Mouse (Mus musculus) MN1 (cell line): ENCODE measurements around the gene Pdzrn3.

Experiments used
- DNase-seq: peaks from one replicate; pipeline ENCODE4 v3.0.0-alpha.2; 2016; ENCODE audit warnings: low spot score

The Pdzrn3 gene

DNA sequence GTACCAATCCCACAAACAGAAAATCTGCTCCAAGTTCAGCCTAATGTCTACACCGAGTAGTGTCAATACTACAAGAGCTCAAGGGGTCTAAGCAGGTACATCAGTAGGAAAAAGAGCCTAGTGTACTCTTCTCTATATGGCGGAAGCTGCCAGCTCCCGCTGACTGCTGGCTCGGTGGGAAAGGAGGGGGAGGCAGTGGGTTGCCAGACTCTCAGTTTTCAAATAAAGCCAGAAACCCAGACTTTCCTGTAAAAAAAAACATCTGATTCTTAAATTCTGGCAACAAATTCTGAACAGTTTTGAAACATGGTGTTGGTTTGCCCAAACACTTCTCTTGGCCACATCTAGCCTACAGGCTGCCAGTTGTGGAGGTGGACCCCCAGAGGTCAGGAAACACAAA, 88.3 kb downstream of the Pdzrn3 start:
- no peak for DNase-seq

DNA sequence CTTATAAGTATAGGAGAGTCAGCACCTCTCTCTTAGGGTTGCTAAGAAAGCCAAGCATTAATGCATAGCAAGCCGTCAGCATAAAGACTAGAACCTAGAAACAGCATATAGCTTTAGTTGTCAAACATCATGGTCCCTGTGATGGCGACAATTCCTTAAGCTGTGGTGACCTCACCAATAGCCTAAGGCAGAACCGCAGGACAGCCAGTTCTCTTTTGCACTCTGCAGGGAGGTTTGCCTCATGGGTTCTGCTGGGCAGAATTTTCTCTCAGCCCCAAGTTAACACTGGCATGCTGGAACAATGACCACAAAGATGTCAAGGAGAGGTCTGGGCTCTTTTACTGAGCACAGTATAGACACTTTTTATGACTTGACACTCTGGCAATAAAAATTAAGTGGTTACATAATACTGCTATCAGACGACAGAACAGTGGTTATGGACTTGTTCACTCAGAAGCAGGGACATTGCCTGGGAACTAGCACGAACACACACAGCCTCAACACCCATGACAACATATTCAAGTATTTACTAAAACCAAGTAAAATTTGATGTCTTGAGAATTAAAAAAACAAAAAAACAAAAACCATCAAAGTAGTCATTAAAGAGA, 90.0 kb downstream of the Pdzrn3 start:
- DNase-seq, result no peak

DNA sequence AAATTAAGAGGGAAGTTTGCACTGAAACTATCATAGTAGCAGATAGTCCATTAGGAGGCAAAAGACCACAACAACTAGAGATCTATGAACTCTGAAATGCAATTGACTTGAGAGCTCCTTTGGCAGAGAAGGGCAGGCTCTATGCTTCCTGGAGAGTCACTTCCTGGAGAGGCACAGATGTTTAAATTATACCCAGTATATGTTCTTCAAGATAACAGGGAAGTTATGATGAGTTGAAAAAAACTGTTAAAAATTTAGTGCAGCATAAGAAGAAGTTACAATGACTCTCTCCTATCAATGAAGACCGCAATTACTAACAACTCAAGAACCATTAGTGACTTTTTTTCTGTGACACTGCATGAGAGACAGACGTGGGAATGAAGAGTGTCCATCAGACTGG, 90.6 kb downstream of the Pdzrn3 start:
- DNase-seq, result no peak

DNA sequence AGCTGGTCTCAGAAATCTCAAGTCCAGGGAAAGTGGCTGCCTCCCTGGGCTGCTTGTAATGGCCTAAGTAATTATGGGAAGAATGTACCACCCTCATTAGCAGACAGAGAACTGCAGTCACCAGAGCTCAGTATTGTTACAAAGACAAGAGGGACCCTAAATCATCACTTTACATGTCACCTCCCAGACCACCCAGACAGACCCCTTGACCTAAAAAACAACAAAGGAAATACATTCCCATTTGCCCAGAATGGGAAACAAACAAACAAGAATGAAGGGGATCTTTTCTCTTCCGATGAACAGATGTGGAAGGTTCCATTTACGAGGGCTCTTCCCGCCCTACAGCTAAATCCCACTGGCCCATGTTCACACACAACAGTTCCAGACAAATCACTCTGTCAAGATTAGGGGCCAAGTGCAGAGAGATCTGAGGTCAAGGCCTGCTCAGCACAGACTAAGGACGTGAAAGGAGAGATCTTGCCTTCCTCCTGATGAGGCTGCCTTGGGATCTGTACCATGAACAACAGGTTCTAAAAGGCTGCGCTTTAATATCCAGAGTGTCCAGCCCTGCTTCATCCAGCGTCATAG, 93.2 kb downstream of the Pdzrn3 start:
- DNase-seq, result no peak

DNA sequence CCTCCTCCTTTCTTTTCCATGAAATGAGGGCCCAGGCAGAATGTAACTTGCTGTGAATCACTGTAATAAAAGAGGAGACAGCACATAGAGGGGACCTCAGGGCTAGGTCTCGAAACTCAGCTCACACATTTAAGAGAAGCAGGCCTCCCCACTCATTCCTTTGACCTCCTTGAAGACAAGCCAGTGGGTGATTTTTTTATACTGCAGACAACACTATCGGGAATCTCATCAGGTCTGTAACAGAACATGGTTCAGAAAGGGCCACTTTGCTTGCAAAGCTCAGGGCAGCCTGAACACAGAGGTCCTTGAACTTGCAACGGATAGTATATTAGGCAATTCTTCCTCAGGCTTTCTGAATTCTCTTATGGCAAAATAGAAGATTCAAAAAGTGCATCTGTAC, 93.8 kb downstream of the Pdzrn3 start:
- DNase-seq, result no peak

DNA sequence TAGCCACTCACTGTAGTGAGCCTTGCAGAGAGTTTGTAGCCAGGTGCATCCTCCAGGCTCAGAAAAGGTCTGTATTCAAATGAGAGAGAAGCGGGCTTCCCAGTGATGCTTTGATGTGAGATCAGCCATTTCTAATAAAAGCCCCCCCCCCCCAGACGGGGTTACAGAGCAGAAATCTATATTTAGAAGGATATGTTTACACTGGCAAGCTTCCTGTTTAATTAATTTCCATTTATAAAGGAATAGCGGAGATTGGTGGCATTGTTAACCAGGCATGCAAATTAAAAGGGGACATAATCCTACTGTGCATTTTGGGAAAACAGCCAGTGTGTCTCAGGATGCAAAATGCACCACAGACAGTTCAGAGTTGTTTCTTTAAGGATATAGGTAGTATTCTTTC, 96.1 kb downstream of the Pdzrn3 start:
- DNase-seq, result no peak

DNA sequence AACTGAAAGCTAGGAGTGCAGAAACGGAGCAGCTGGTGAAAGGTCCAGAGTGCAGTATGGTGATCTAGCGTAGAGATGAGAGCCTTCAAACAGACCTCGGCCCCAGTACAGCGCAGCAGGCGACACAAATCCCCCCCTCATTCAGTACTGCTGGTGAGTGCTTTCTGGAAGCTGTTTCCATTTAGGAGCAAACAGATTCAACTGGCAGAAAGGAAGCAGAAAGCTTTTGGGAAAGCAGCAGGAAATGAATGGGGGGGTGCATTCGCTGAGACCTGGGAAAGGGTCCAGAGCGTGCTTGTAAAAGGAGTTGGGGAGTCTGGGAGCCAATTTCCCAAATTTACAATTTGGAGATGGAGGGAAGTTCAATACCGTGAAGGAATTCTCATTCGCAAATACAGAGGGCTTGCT, 96.9 kb downstream of the Pdzrn3 start:
- no peak for DNase-seq

DNA sequence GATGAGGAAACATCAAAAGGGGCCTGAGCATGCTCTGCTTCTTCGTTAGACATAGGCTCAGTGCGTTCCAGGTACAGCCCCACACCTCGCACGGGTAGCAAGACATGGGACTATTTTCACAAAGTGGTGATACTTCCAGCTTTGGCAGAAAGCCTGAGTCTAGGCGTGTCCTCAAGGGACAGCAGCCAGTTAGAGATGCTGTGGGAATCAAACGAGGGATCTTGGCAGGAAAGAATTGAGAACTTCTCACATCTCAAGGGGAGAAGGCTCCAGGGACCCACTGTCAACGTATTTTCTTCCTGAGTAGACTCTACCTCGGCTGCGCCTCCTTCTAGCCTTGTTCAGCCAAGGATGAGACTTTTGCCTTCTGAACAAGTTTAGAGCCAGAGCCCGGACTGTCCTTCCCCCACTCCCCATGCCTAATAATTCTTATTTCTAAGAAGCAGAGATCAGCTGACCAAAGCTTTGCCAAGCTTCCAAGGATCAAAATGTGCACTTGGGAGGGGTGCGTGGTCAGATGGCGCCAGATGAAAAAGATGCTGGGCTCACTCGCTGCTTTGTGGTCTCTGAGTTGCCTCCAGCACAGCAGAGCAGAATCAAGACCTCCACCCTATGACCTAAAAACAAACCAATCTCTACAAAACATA, 99.3 kb downstream of the Pdzrn3 start:
- no peak for DNase-seq

DNA sequence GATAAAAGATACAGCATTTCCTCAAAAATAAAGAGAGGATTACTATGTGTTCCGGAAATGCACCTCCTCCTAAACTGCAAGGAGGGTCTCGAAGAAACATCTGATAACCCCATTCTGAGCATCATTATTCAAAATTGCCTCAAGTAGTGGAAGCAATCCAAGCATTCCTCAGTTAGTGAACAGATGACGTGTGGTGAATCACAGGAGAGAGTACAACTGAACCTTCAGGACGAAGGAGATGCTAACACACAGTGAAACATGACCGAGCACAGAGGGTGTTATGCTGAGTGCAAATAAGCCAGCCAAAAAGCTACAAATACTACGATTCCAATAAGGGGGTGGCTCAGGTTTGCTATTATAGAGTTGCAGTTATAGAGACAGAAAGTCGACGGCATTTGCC, 101.4 kb downstream of the Pdzrn3 start:
- no peak for DNase-seq

DNA sequence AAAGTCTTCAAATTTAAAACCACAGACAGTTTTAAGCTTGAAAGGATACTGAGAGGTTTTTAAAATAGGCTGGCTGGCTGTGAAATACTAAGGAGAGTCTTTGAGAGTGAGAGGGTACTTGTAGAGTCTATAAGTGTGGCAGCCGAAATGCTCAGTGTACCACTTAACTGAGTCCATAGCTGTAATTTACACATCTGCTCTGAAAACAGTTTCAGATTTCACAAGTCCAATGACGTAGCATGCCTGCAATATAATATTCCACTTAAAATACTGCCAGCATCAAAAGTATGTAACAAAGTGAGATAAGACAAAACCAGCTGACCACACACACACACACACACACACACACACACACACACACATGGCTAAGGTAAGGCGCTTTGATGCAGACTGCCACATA, 101.9 kb downstream of the Pdzrn3 start:
- DNase-seq, result no peak

DNA sequence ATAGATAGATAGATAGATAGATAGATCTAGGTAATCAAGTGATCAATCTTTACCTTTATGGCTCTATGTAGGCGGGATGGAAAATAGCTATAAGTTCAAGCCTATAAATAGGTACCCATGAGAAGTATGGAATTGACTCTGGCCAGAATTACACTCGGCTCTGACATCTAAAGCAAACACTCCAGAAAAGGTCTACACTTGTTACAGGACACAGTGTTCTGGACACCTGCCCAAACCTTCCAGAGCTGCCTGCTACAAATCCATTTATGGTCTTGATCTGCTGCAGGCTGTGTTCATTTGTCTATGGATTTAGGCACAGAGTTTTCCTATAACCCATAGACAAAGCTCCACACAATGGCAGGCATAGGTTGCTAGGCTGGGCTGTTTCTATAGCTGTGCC, 102.9 kb downstream of the Pdzrn3 start:
- DNase-seq, result no peak

DNA sequence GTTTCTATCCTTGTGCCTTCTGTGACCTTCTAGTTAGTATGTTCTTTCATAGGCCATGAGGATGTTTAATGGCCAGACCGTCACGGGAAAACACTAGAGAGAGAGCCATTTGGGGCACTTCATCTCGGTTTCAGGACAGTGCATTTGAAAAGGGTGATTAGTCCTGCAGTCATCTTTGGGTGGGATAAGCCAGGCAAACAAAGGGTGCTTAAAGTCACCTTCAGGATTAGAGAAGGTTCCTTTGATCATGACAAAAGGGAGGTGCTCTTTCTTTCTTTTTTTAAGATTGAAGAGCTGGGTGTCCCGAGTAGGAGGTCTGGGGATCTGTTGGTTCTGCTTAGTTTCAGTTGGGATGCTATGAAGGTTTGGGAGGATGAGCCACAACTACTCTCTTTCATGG, 105.4 kb downstream of the Pdzrn3 start:
- no peak for DNase-seq

DNA sequence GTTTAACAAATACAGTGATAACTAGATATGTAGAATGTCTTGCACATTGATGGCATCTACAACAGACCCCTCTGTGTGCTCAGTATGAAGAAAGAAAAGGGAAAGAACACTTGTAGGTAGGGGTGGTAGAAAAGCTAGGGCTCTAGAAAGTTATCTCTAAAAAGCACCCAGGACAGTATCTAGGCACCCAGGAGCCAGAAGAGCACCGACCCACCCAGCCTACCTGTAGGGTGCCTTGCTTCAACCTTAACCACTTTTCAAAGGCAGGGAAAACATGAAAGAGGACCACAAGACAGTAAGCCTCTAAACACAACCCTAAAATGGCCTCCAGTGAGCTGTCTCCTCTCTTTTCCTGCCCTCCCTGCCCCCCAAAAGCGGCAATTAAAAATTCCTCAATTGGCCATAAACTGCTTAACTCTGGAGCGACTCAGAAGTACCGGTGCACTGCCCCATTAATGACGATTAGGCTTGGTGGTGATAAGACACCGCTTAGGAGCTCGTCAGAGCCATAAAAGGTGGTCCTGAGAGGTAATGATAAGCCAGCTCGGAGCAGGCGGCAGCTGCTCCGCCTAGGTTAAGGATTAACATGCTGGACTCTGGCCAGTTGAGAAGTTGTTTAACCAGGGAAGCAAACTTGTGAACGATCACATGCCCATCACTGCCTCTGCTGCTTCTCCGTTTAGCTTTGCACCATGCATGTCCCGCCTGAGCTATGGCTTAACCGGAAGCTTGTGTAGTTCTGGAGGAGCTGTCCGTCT, 106.1 kb downstream of the Pdzrn3 start:
- no peak for DNase-seq

DNA sequence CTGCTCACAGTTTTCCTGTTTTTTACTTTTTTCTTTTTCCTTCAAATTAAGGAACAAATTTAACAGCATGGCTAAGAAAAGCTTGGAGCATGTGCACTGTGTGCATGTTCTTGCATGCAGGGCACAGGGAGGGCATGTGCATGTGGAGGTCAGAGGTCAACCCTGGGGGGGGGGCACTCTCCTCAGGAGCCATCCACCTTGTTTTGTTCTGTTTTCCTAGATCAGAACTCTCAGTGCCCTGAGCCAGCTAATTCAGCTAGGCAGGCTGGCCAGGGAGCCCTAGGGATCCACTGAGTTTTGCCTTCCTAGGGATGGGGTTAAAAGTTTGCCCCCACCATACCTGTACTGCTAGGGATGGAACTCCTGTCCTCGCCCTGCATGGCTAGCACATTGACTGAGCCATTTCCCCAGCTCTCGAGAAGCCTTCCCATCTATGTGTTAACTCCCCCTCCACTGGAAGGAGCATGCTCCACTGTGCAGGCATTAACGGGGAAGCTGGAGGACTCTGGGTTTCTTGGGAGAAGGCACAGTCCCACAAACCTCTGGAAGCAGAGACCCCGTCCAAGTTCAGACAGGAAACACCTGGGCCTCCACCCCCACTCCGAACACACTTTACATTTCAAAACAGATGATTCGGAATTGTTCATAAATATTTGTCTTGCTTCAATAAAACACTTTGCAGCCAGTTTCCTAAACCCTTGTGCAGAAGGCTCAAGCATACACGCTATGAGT, 107.4 kb downstream of the Pdzrn3 start:
- DNase-seq, result no peak

DNA sequence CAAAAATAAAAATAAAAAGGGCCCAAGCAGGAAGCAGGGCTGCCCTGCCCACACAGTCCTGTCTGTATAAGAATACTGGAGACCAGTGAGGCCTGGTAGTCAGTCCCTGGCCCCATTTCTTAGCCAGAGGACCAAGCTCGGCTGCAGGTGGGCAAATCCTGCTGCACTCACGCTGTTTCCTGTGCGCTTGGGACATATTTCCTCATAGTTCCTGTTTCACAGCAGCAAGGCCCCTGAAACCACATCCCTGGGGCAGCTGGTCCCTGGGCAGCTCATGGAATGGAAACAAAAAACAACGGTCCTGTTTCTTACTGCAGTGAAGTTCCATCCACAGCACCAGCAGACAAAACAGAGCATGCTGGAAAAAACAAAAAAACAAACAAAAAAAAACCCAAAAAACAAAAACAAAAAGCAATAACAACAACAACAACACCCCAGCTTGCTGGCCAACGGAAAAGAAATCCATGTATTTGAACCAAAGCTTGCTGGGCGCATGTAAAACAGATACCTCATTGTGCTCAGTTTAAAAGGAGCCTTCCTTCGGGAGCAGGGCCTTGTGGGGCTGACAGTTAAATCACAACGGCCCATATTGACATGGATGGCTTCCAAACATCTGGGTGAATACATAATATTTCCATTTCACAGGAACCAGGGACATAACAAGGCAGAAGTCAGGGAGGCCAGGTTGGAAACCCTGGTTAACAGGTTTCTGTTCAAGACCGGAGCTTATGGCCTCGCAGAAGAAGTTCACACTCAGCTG, 108.2 kb downstream of the Pdzrn3 start:
- DNase-seq, result no peak

DNA sequence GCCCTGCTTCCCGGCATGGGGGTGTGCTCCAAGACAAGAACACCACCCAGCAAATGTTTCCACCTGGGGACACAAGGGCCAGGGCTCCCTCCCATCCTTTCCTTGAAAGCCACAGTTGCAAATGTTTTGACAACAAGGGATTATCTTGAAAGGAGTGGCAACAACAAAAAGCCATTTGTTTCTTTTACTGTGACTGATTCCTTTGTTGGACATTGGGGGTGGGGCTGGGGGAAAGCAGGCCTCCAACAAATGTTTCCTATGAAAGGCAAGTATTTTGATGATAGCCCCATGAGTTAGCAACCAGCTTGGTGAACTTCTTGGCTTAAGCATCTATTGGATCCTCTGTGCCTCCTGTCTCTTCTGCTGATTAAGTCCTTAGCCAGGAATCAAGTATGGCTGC, 109.4 kb downstream of the Pdzrn3 start:
- DNase-seq, result no peak

DNA sequence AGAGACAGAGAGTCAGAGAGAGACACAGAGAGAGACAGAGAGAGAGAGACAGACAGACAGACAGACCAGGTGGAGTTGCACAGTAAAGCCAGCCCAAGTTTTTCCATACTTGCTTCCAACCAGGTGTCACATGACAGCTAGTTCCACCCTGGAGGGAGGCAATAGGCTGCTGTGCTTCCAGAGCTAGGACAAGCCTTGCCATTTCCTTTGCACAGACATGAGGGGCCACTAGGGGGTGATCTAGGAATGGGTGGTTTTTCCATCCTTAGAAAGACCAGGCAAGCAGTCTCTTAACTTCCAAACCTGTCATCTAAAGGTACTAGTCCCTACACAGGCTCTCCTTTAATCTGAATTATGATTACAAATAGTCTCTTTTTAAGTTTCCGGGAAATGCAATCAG, 110.9 kb downstream of the Pdzrn3 start:
- no peak for DNase-seq

DNA sequence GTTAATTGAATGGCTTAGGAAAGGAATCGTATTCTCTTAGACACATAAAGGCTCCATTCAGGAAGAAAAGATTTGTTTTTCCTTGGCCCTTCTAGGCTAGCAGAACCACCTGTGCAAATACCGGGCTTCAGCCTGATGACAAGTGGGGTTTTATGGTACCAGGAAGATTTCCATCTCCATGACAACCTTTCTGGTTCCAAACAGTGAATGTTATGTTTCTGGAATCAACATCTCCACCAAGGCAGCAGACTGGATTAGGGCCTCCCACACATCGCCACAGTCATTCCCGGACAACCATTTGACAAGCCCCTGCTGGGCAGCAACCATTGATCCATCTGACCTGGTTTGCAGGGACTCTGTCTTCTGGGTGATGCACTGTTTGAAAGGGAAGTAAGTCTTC, 114.2 kb downstream of the Pdzrn3 start:
- no peak for DNase-seq

DNA sequence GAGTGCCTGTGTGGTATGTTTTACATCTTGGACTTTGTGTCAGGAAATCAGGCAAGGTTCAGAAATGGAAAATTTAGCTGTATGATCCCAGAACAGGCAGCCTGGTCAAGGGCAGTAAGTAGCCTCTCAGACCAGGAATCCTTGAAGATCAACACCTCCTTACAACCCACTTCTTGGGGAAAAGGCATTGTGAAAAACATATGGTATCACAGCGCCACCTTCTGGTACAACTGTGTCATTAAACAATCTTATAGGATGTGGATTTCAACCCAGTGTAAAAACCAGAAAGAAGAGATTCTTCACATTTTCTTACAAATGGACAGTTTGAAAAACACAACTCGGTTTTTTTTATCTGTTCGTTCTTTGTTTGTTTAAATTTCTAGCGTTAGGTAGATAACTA, 116.2 kb downstream of the Pdzrn3 start:
- no peak for DNase-seq

DNA sequence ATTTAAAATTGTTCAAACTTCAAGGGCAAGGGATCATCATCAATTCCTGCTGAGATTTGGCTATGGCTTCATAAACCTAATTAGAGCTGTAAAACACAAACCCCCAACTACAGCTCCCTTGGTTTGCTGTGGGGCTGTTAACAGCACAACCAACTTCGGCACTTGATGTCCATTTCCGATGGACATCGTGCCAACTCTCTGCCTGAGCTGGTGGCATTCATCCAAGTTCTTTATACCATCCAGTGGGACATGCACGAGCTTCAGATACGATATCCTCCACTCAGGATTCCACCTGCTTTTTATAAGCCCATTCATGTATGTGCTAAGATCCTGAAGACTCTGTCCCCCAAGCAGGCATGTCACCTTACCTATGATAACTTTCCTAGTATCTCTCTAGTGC, 118.3 kb downstream of the Pdzrn3 start:
- DNase-seq, result no peak

DNA sequence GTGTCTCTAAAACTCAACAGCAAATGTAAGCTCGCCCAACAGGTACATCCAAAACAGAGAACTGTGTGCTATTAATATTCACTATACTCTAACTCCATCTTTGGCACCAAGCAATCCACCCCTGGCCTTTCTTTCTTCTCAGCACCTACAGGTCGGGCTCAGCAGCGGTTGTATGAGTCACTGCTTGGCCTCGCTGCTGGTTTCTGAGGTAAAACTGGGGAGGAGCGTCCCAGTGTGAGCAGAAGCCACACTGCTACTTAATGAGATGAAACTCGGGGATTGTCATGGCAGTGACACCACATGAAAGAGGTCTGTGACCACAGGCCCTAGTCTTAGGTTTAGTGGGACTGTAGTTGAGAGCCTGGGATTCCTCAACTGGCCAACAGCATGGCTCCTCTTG, 120.3 kb downstream of the Pdzrn3 start:
- no peak for DNase-seq

DNA sequence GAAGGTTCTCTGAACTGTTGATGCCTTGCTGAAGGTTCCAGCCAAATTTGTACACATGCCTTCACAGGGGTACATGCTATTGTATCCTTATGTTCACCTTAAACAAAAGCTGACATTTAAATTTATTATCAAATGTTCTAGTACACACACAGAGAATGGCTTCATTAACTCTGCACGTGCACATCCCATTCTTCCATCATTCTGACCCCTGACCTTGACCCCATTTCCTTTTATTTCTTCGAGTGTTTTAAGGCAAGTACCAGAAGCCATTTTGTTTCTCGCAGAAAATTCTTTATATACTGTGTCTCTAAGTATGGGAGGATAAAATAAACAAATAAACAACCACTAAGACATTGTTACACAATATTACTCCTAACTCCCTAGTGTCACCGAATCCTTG, 123.0 kb downstream of the Pdzrn3 start:
- no peak for DNase-seq
